In genomic region chr17:26887926-26888325, GRCm38 (mm10) we compare ENCODE assay signal across 22 mouse cellular contexts. TPM values are rescaled to one million over a fixed set of nuclear protein-coding genes. Genes with fewer than 3 reads are reported as not detected.
DNase-seq lines count a peak whose midpoint lies in the region; ATAC-seq lines count a peak whose summit lies in the region.
"Had no signal": no experiment of that assay in that cellular context is flagged by ENCODE, and none has a peak within 500 bp of the region (broad histone marks: within the 10 kb centered on the region; RNA-seq: fewer than 3 reads in every experiment).

No protein-coding gene starts in this region.

- peak overlapping the region; percentile 68 for H3K27ac ChIP-seq in heart, embryonic 14.5 days (replicated peaks in 1 of 2; ENCODE audit: control insufficient read depth in 1 of 2, insufficient read depth in 1 of 2, low read depth in 2 of 2, low read length in 2 of 2)
- H3K27ac ChIP-seq in neural tube, embryonic 15.5 days (replicated peaks): no peak overlapping the region
- H3K27ac ChIP-seq: embryonic facial prominence, embryonic 12.5 days; forebrain, embryonic 15.5 days; hindbrain, embryonic 15.5 days; liver, embryonic 13.5 days; midbrain, embryonic 13.5 days had no signal

- no peaks in the 10 kb centered on the region for H3K27me3 ChIP-seq in heart, embryonic 14.5 days (ENCODE audit: control insufficient read depth, insufficient read depth, low read length)
- peaks cover 13% of the 10 kb centered on the region for H3K27me3 ChIP-seq in neural tube, embryonic 15.5 days (replicated peaks)
- H3K27me3 ChIP-seq: hindbrain, embryonic 15.5 days had no signal

- H3K9ac ChIP-seq in heart, embryonic 14.5 days (ENCODE audit: low read length): peak overlapping the region; percentile 40; the same call in 1 of the 2 replicates
- H3K9ac ChIP-seq in neural tube, embryonic 15.5 days (replicated peaks): no peak overlapping the region
- H3K9ac ChIP-seq: embryonic facial prominence, embryonic 12.5 days; forebrain, embryonic 15.5 days; hindbrain, embryonic 15.5 days; liver, embryonic 13.5 days; midbrain, embryonic 13.5 days had no signal

- no peaks in the 10 kb centered on the region for H3K9me3 ChIP-seq in heart, embryonic 14.5 days (ENCODE audit: control insufficient read depth, low read length)
- no peaks in the 10 kb centered on the region for H3K9me3 ChIP-seq in neural tube, embryonic 15.5 days (replicated peaks)
- H3K9me3 ChIP-seq: embryonic facial prominence, embryonic 12.5 days; forebrain, embryonic 15.5 days; hindbrain, embryonic 15.5 days; liver, embryonic 13.5 days; midbrain, embryonic 13.5 days had no signal

- H3K4me3 ChIP-seq in heart, embryonic 14.5 days (ENCODE audit: control insufficient read depth in 1 of 2, insufficient read depth in 1 of 2, low read depth in 1 of 2, low read length in 2 of 2): no peak overlapping the region
- H3K4me3 ChIP-seq in neural tube, embryonic 15.5 days (replicated peaks): no peak overlapping the region
- H3K4me3 ChIP-seq: embryonic facial prominence, embryonic 12.5 days; forebrain, embryonic 15.5 days; hindbrain, embryonic 15.5 days; liver, embryonic 13.5 days; midbrain, embryonic 13.5 days had no signal

- no peak for ATAC-seq in heart, embryonic 14.5 days (ENCODE audit: insufficient number of reproducible peaks, insufficient read depth, low FRiP score, low read depth)
- no peak for ATAC-seq in neural tube, embryonic 15.5 days (ENCODE audit: low FRiP score)
- ATAC-seq: forebrain, embryonic 15.5 days; midbrain, embryonic 13.5 days had no signal

- no peaks in the 10 kb centered on the region for H3K36me3 ChIP-seq in heart, embryonic 14.5 days (ENCODE audit: control insufficient read depth, insufficient read depth, low read length)
- no peaks in the 10 kb centered on the region for H3K36me3 ChIP-seq in neural tube, embryonic 15.5 days
- H3K36me3 ChIP-seq: embryonic facial prominence, embryonic 12.5 days; forebrain, embryonic 15.5 days; hindbrain, embryonic 15.5 days; liver, embryonic 13.5 days; midbrain, embryonic 13.5 days had no signal

- H3K4me2 ChIP-seq in heart, embryonic 14.5 days (ENCODE audit: low read length): peak overlapping the region; percentile 23; the same call in 1 of the 2 replicates
- H3K4me2 ChIP-seq in neural tube, embryonic 15.5 days: no peak overlapping the region
- H3K4me2 ChIP-seq: embryonic facial prominence, embryonic 12.5 days; forebrain, embryonic 15.5 days; hindbrain, embryonic 15.5 days; liver, embryonic 13.5 days; midbrain, embryonic 13.5 days had no signal

- peaks cover 43 to 76% of the 10 kb centered on the region in 2 experiments for H3K4me1 ChIP-seq in heart, embryonic 14.5 days (ENCODE audit: control insufficient read depth in 2 of 2, insufficient read depth in 2 of 2, low read length in 2 of 2)
- H3K4me1 ChIP-seq in neural tube, embryonic 15.5 days: peaks cover 31% of the 10 kb centered on the region

- WGBS in heart, embryonic 14.5 days: 2% methylated on average over 3 of the region's 3 CpGs
- WGBS in neural tube, embryonic 15.5 days: 46% methylated on average over 3 of the region's 3 CpGs

- DNase-seq in adrenal gland, postnatal 10 days: peak; percentile 62
- no peak for DNase-seq in adrenal gland, postnatal 4 days (ENCODE audit: low spot score in 2 of 2)
- no peak for DNase-seq in heart, postnatal 14 days
- peak; percentile 22 to 54 for DNase-seq in lung, postnatal 4 days
- DNase-seq in lung, postnatal 36 days: no peak
- no peak for DNase-seq in cerebellum, adult 9-10 months
- DNase-seq: adrenal gland, adult 2 months; cerebellum, postnatal 25 days; kidney, adult 11 months; layer of hippocampus, postnatal 36 days; liver, embryonic 13.5 days; lung, postnatal 14 days; spleen, adult 18-20 months; thymus, postnatal 14 days had no signal

- intact Hi-C loops in heart, postnatal 14 days (cut with DNase I): loop anchor here (5.0 kb wide), 4 partner anchors 36 to 426 kb away; partner anchors contain the start of genes Atp6v0e and Crebrf

RNA-seq across cellular contexts. Expression of gene Kifc5b, which starts 29.0 kb away (rescaled TPM):
- total RNA-seq in adrenal gland, postnatal 10 days (2021): 1 to 10 TPM; 4.5 to 6.2 TPM
- total RNA-seq in adrenal gland, postnatal 4 days (2021): 10 to 100 TPM; 11.8 to 12.2 TPM
- polyA plus RNA-seq in heart, embryonic 14.5 days (2014; fragmentation: Nextera tagmentation; extraction: Ambion mirVana): 4.2 and 5.0 TPM in 2 replicates
- 1 to 10 TPM; 1.3 to 2.6 TPM for total RNA-seq in heart, postnatal 14 days (2021)
- 2.3 and 3.5 TPM in 2 replicates for polyA plus RNA-seq in neural tube, embryonic 15.5 days (2015; fragmentation: Nextera tagmentation; extraction: Ambion mirVana)

RNA-seq across cellular contexts. Expression of gene Nkx2-5, which starts 43.1 kb away (rescaled TPM):
- total RNA-seq in adrenal gland, postnatal 10 days (2021): not detected
- total RNA-seq in adrenal gland, postnatal 4 days (2021): not detected
- 172 and 177 TPM in 2 replicates for polyA plus RNA-seq in heart, embryonic 14.5 days (2014; fragmentation: Nextera tagmentation; extraction: Ambion mirVana)
- total RNA-seq in heart, postnatal 14 days (2021): 10 to 100 TPM; 78.9 to 80.4 TPM
- 0.13 TPM in 1 of 2 replicates, not detected in the other for polyA plus RNA-seq in neural tube, embryonic 15.5 days (2015; fragmentation: Nextera tagmentation; extraction: Ambion mirVana)
- total RNA-seq: adrenal gland, adult 2 months; layer of hippocampus, postnatal 36 days; left cerebral cortex, postnatal 36 days had no signal
- polyA plus RNA-seq: forebrain, embryonic 15.5 days; gonadal fat pad, adult 2 months; liver, embryonic 13.5 days; midbrain, embryonic 13.5 days had no signal

RNA-seq across cellular contexts. Expression of gene Phf1, which starts 44.9 kb away (rescaled TPM):
- total RNA-seq in adrenal gland, postnatal 10 days (2021): 10 to 100 TPM; 20.6 to 23.3 TPM
- 10 to 100 TPM; 32.0 to 33.4 TPM for total RNA-seq in adrenal gland, postnatal 4 days (2021)
- polyA plus RNA-seq in heart, embryonic 14.5 days (2014; fragmentation: Nextera tagmentation; extraction: Ambion mirVana): 5.2 and 8.0 TPM in 2 replicates
- 10 to 100 TPM in 1 of 2 experiments, 1 to 10 TPM in 1; 10.0 to 10.6 TPM for total RNA-seq in heart, postnatal 14 days (2021)
- 27.5 and 30.5 TPM in 2 replicates for polyA plus RNA-seq in neural tube, embryonic 15.5 days (2015; fragmentation: Nextera tagmentation; extraction: Ambion mirVana)

RNA-seq across cellular contexts. Expression of gene Cuta, which starts 51.4 kb away (rescaled TPM):
- total RNA-seq in adrenal gland, postnatal 10 days (2021): 100 to 1,000 TPM; 119 to 134 TPM
- 100 to 1,000 TPM; 127 to 132 TPM for total RNA-seq in adrenal gland, postnatal 4 days (2021)
- 156 and 173 TPM in 2 replicates for polyA plus RNA-seq in heart, embryonic 14.5 days (2014; fragmentation: Nextera tagmentation; extraction: Ambion mirVana)
- total RNA-seq in heart, postnatal 14 days (2021): 10 to 100 TPM; 91.1 to 91.8 TPM
- 141 and 152 TPM in 2 replicates for polyA plus RNA-seq in neural tube, embryonic 15.5 days (2015; fragmentation: Nextera tagmentation; extraction: Ambion mirVana)

RNA-seq across cellular contexts. Expression of gene Syngap1, which starts 53.1 kb away (rescaled TPM):
- 10 to 100 TPM; 15.7 to 21.6 TPM for total RNA-seq in adrenal gland, postnatal 10 days (2021)
- total RNA-seq in adrenal gland, postnatal 4 days (2021): 10 to 100 TPM; 29.7 to 37.1 TPM
- polyA plus RNA-seq in heart, embryonic 14.5 days (2014; fragmentation: Nextera tagmentation; extraction: Ambion mirVana): 1.5 TPM in 2 replicates
- 1 to 10 TPM; 7.3 to 7.7 TPM for total RNA-seq in heart, postnatal 14 days (2021)
- polyA plus RNA-seq in neural tube, embryonic 15.5 days (2015; fragmentation: Nextera tagmentation; extraction: Ambion mirVana): 3.7 and 3.8 TPM in 2 replicates

Comparison
In these comparisons a context has a peak if more than half of its experiments do, and no peak if none do; other contexts are left out.
1. DNase-seq: peak in adrenal gland, postnatal 10 days (single experiment) and lung, postnatal 4 days (2 of 2); none in adrenal gland, postnatal 4 days (0 of 2), heart, postnatal 14 days (0 of 2), lung, postnatal 36 days (single experiment) and cerebellum, adult 9-10 months (single experiment).
2. RNA of gene Nkx2-5, which starts 43.1 kb away (total RNA-seq): 78.9 to 80.4 TPM in heart, postnatal 14 days; not detected in adrenal gland, postnatal 10 days and not detected in adrenal gland, postnatal 4 days; every median in the first group is over 10 times any median in the second.